Mouse (Mus musculus) retina, postnatal 7 days (tissue): ENCODE data around the gene Fam186b.
A peak's percentile ranks its signal among the peaks of the same experiment; 100 is the strongest.

Source experiments
- DNase-seq: peaks from one replicate; pipeline ENCODE4 v3.0.0-alpha.2; 2012; ENCODE audit warnings: low read depth, low spot score

The Fam186b gene

DNA sequence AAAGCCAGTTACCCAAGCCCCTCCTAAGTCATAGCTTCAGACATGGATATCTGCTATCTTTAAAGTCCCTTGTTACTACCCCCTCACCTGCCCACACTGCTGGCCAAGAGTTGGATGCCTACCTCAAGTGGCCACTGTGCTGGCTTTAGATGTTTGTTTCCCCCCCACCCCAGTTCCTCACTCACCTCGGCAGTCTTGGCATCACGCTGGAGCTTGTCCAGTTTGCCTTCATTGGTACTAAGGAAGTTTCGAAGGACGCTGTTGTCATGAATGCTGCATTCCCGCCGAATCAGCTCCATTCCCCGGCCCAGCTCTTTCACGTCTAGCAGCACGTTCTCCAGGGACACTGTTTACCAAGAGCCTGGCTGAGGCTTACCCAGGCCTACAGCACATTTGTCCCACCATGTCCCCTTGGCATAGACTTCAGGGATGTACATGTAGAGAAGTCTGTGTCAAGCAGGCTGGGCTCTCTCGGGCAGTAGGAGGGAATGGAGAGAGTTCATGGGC lies 24.5 kb upstream of the Fam186b start:
- DNase-seq: no peak

DNA sequence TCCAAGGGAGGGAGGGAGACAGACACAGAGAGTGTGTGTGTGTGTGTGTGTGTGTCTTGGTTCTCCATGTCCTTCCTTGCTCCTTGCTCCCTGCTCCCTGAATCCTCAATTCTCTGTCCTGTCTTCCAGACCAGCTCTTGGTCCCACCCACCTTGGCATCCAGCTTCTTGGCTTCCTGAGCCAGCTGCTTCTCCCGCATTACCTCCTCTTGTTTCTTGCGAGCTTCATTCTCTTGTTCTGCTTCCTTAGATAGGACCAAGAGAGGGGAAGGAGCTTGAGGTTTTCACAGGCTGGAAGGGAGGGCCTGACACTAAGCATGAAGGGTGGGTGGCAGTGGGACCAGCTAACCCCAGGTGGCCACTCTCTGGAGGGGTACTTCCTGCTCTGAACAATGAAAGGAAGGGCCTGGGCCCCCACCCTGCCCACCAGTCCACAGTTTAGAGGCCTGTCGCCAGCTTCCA lies 23.8 kb upstream of the Fam186b start:
- no peak for DNase-seq

DNA sequence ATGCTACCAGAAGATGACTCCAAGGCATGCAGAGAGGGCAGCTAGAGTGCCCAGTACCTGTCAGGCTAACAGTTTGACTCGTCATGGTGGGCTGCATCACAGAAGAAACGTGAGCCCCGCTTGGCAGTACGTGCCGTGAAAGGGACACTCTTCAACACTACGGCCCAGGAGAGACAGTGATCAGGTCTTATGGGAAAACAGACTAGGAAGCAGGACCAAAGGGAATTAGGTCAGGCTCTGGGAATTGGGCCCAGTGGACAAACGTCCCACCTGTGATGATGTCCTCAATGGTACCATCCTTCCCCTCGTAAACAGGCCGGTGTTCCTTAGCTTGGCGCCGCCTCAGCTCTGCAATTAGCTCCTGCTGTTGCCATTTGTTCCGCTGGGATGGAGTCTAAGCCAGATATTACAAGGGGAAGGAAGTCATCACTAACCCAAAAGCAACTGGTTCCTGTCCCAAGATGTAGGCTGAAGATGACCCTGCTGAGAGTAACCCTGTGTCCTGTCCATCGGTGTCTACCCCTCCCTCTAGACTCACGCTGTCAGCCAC lies 23.2 kb upstream of the Fam186b start:
- no peak for DNase-seq

DNA sequence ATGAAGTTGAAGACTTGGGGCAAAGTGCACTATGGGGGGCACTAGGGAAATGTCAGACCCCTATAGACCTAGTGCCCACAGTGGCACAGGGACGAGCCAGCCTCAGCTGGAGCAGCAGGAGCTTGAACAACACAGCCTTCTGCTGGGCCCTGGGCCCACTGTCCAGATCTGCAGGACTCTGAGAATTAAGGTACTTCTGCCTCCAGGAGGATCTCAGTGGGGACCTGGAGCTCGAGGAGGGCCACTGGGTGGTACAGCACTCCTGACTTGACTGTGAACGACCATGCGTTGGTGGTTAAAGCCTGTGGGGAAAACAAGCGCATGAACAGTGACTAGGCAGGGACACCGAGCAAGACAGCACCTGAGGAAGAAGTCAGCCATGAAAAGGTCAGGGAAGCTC lies 22.4 kb upstream of the Fam186b start:
- DNase-seq: no peak

DNA sequence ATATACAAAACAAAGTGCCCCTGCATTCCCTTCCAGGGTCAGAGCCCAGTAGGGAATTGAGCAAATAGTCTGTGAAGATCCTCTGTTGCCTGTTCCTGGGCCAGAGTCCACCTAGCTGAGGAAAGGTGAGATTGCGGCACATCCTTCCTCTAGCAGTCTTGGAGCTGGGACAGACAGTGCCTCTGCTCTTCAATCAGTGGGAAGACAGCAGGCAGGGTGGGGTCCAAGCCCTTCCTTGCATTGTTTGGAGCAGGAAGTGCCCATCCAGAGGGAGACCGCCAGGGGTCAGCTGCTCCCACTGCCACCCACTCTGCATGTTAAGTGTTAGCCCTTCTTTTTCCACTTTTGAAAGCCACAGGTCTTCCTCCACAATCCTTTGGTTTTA lies 21.6 kb upstream of the Fam186b start:
- DNase-seq: no peak

DNA sequence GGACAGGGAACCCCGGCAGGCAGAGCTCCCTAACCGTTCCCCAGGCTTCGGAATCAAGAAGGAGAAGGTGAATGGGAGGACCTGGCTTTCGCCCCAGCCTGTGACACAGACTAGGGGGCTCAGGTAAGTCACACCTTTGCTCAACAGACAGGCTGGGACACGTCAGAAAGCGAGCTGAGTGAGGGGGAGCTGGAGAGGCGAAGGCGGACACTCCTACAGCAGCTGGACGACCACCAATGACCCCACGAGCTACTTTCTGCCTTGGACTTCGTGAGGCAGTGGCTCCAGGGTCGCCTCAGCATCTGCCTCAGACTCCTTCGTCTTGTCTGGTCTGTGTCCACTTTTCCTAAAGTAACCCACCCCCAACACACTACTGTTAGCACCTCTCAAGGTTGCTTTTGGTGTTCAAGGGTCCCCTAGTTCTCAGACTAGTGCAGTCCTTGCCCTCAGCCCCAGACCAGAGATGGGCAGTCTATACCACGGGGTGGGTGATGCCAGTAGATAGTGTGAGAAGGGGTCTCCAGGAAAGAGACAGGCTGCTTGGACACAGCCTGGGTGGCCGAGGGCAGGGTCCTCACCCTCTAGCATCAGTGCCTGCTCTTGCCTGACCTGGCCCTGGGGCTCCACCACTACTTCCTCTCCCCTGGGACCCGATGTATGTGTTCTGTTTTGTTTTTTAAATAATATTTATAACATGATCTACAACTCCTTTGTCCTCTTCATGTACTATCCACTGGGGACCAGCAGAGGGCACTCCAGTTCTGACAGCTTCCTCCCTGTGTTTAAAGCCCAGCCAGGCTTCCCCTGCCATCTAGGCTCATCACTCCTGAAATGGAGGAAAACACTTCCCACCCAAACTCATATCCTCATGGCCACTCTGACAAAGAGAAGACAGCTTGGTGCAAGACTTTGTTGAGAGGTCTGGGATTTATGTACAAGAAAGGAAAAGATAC lies 20.9 kb upstream of the Fam186b start:
- DNase-seq: peak; percentile 59

DNA sequence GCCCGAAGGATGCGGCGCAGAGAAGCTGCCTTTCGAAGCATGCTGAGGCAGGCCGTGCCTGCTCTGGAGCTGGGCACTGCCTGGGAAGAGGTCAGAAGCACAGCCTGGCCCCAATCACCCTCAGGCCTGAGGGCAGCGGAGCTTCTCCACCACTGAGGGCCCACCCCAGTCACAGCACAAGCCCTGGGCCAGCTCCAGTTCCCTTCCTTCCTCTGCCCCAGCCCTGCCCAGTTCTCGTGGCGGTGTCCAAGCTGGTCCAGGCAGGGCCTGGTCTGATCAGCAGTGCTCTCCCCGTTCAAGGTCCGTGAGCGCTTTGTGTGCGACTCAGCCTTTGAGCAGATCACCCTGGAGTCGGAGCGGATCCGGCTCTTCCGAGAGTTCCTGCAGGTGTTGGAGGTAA lies 19.2 kb upstream of the Fam186b start:
- DNase-seq: no peak

DNA sequence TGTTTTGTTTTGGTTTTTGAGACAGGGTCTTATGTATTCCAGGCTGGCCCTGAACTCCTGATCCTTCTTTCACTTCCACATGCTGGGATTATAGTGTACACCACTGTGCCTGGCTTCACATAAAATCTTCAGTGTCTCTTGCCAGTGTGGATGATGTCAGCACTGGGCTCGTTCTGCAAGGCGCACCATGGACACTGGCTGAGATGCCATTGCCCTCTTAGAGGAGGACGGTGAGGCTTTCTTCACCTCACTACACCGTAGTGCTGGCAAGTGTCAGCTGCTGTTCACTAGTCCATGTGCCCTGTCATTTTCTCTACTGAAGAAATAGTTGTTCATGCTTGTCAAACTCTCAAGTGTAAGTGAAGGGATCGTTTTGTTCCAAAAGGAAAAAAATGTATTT lies 14.9 kb upstream of the Fam186b start:
- no peak for DNase-seq

DNA sequence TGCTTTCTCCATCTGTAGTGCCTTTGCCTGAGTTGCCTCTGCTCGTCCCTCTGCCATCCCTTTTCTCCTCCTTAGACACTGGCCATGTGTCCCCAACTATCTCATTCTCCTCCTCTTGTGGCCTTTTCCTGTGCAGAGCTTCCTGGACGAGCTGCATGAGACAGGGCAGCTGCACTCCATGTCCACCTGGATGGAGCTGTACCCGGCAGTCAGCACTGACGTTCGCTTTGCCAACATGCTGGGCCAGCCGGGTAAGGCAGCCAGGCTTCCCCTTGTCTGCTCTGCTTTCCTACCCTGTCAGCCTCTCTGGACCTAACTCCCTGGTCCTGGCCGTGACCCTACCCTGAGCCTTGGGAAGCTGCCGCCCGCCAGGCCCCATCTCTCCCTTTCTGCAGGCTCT lies 13.9 kb upstream of the Fam186b start:
- DNase-seq: no peak

DNA sequence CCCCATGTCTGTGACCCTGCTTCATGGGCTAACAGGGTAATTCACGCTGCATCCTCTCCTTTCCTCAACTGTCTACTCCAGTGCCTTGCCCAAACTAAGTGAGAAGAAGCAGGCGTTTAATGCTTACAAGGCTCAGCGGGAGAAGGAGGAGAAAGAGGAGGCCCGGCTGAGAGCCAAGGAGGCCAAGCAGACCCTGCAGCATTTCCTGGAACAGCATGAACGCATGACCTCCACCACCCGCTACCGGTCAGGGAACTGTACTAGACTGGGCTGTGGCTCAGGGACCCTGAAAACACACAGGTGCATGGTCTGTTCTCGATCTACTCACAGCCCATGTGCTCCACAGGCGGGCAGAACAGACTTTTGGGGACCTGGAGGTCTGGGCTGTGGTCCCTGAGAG lies 11.8 kb upstream of the Fam186b start:
- no peak for DNase-seq

DNA sequence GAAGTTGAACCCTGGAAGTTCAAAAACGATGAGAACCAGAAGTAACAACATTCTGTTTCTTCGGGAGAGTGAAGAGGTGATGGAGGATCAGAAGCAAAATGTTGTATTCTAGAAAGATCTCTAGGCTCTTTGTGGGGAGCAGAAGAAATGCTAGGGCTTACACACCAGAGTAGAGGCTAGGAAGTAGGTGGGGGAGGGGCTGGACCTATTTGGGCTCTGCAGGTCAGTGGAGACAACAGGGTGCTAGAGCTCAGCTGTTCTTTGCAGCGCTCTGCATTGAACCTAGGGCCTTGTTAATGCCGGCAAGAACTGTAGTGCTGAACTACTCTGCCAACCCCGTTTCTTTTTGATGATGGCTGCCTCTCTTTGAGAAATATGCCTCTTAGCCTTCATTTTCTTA lies 525 bp upstream of the Fam186b start:
- no peak for DNase-seq

DNA sequence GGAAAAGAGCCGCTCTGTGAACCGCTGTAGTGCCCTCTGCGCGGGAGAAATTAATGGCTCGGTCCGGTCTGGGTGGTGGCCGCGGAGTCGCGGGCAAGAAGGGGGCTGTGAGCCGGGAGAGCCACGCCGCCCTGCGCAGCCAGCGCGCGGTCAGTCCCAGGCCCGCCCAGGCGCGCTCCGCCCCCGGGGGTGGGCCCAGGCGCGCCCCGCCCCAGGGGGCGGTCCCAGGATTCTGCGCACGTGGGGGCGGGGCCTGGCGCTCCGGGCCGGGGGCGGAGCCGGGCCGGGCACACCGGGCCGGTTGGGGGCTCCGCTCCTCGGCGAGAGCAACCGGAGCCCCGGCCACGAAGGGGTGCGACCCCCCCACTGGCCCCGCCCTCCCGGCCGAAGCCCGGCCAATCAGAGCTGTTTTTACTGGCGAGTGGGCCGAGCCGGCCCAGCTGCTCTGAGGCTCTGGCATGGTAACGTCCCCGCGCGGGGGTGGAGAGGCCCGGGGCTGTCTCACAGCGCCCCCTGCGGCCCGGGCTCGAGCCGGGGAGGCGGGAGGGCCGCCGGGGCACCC lies 794 bp downstream of the Fam186b start, which contains the start of gene Prpf40b:
TSS of gene Prpf40b (plus strand) at position 275 of the 562 bp plus-strand sequence.
- peak; percentile 89 for DNase-seq

DNA sequence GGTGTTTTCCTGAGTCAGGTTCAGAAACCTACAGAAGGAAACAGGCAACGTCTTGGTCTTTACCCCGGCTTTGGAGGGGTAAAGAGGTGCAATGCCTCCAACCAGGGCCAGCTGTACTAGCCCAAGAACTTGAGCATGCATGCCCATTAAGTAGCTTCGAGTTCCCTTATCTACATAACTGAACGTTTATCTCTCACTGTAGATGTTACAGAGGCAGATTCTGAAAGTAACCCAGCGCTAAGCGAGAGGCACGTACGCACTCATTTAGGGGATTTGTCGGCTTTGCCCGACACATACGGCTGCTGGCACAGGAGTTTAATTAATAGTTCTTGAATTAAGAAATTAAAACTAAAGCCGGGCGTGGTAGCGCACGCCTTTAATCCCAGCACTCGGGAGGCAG lies 1.4 kb downstream of the Fam186b start:
- no peak for DNase-seq

DNA sequence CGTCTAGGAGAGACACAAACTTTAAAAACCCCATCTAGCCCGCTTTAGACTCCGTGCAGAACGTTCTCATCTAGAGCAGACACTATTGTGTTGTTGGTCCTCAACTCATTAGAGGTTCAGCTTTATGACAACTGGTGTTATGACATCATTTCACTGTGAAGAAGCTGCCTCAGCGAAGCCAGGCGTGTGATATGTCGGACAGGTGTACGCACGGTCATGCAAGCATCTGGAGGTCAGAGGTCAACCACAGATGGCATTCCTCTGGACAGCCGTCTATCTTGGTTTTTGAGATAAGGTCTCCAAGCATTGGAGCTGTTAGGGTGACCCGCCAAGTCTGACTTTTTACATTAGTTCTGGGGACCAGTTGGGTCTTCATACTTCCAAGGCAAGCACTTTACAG lies 5.1 kb downstream of the Fam186b start:
- DNase-seq: no peak

DNA sequence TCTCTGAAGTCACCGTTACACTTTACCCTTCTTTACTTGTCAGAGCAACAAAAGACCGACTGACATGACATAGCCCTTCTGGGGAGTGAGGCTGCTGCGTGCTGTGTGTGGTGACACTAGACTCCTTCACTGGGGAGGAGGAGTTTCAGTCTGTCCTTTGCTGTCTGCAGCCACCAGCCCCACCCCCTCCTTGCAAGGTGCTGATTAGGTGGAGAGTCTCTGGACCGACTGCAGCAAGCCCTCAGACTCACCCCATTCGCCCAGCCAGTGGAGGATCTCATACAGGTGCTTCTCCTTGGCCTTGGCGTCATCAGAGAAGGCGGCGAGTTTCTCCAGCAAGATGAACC lies 10.5 kb downstream of the Fam186b start:
- no peak for DNase-seq

DNA sequence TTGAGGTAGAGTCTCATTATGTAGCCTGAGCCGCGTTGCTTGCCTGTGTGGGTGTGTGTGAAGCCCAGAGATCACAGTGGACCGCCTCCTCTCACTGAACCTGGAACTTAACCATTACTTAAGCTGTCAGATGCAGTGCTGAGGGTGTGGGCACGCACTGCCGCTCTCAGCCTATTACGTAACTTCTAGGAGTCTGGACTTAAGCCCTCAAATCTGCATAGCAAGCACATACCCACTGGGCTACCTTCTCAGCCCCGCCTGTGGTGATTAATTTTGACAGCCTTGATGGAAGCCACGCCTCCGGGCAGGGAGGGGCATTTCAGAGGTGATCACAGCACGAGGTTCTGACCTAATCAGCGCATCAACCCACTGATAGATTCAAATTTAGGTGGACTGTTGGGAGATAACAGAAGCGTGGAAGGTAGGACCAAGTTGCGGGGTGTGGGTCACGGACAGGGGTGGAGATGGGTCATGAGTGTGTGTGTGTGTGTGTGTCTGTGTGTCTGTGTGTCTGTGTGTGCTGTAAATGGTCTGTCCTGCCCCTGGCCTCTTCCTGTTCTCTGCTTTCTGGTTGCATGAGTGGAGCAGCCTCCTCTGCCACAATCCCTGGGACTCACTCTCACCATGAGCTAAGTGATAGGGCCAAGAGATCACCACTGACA lies 11.0 kb downstream of the Fam186b start:
- peak; percentile 63 for DNase-seq

DNA sequence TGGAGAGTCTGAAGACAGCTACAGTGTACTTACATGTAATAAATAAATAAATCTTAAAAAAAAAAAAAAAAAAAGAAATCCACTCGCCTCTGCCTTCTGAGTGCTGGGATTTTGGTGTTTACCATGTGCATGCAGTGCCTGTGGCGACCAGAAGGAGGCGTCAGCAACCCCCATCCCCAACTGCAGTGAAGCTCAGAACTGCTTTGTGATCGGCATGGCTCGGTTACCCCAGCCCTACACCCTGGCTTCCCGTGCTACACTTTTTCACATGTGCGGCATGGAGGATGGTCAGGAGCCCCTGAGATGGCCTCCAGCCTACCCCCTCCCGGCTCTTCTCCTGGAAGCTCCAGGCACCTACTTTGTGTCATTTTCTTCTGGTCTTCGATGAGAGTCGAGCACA lies 12.2 kb downstream of the Fam186b start:
- no peak for DNase-seq

DNA sequence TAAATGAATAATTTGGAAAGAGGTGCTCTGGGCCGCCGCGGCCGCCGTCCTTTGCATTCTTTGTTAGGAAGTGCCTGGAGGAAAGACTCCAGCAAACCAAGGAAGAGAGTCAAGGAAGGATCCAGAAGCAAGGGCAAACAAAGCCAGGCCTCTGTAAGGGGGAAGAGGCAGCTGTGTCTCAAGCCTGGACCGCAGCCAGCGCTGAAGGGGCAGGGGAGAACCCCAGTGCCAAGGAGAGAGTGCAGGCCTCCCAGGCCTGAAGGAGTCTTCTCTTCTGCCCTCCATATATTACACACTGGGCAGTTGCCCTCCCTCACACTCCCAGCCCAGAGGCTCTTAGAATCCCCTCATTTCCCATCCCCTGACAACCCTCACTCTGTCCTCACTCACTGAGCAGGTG lies 17.4 kb downstream of the Fam186b start:
- no peak for DNase-seq

DNA sequence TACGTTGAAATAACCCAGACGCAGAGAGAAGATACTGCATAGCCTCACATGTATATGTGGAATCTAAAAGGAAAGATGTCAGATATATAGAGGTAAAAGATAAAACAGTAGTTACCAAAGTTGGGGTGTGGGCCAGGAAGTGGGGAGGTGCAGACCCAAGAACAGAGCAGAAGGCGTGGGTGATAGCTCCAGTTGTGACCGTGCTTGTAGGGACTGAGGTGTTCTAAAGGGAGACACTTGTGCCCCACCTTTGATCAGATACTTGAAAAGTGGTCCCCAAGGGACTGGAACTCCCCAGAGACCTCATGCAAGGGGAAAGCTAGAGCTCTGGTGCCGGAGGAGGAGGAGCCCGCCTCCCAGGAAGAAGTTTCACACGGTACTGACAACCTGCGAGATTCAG lies 19.6 kb downstream of the Fam186b start:
- no peak for DNase-seq

DNA sequence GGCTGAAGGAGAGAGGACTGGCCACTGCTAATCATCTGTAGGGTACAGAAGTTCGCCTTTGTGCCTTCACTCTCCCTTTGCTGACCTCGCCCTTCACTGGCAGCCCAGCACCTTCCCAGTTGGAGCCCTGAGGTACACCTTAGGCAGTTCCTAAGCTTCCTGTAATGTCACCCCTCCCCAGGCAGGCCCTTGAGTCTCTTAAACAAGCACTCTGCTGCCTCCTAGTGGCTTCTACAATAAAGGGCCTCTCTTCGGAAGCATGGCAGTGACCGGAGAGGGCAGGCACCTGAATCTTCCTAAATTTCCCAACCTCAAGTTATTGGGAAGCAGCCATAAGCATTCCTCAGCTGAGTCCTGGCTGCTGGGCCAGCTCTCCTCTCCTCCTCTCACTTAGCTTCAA lies 30.0 kb downstream of the Fam186b start:
- DNase-seq: peak; percentile 75

DNA sequence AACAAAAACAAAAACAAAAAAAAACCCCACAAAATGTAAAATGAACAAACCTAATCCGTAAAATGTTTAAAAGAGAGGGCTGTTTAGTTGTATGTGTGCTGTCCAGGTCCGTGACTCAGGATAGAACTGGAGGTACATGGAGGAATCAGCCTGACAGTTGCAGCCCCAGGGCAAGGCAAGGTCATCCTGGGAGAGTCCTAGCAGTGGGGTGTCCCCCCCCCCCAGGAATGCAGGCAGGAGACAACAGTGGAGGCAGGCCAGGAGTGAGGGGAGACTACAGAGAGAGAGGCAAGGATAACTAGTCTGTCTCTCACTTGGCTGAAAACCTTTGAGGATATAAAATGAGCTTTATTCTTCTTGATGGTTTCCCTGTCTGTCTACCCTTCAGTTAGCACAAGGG lies 31.3 kb downstream of the Fam186b start:
- DNase-seq: no peak

DNA sequence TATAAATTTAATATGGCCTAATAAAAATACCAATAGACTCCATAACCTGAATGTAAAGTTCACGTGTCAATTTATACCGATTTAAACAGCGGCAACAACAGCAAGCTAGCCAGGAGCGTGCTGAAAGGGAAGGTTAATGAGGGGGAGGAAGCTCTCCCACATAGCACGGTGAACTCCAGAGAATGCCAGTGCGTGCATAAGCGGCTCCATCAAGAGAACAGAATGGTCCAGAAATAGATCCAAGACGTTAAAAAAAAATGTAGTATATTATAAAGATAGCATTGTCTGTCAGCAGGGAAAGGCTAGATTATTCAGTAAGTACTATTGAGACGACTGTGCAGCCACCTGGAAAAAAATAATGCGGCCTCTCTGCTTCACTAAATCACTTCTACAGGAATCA lies 33.0 kb downstream of the Fam186b start:
- DNase-seq: no peak
